Mouse (Mus musculus): Measurements from ENCODE around the gene Hist1h3f. TPM values are rescaled to one million over a fixed set of nuclear protein-coding genes. Genes with fewer than 3 reads are reported as not detected.

The Hist1h3f gene
- total RNA-seq, 2 experiments from 2014 or later = 12.7 to 51.2 TPM

- peak; percentile 41 for ATAC-seq (replicated peaks; ENCODE audit: low FRiP score, poor library complexity, severe bottlenecking)
Observed at GRCm38 (mm10) chr13:23516822-23517602, 26.8 kb upstream of the Hist1h3f start.

- ATAC-seq (replicated peaks; ENCODE audit: low FRiP score, poor library complexity, severe bottlenecking) = peak; percentile 65
Observed at GRCm38 (mm10) chr13:23517603-23518294, 26.1 kb upstream of the Hist1h3f start.

GRCm38 (mm10) chr13:23518295-23518603 is 25.6 kb upstream of the Hist1h3f start:
- ATAC-seq (replicated peaks; ENCODE audit: low FRiP score, poor library complexity, severe bottlenecking) = peak; percentile 26

GRCm38 (mm10) chr13:23518885-23519284 is 25.0 kb upstream of the Hist1h3f start:
- ATAC-seq (replicated peaks; ENCODE audit: low FRiP score, poor library complexity, severe bottlenecking) = peak; percentile 60

GRCm38 (mm10) chr13:23519416-23519815 is 24.4 kb upstream of the Hist1h3f start:
- ATAC-seq (replicated peaks; ENCODE audit: low FRiP score, poor library complexity, severe bottlenecking) = peak; percentile 43

- no peak for ATAC-seq (replicated peaks; ENCODE audit: low FRiP score, poor library complexity, severe bottlenecking)
Observed at GRCm38 (mm10) chr13:23521703-23522102, 22.1 kb upstream of the Hist1h3f start.

- ATAC-seq (replicated peaks; ENCODE audit: low FRiP score, poor library complexity, severe bottlenecking) = no peak
Observed at GRCm38 (mm10) chr13:23523976-23524375, 19.9 kb upstream of the Hist1h3f start.

GRCm38 (mm10) chr13:23524654-23525053 is 19.2 kb upstream of the Hist1h3f start:
- ATAC-seq (replicated peaks; ENCODE audit: low FRiP score, poor library complexity, severe bottlenecking) = peak; percentile 73

- no peak for ATAC-seq (replicated peaks; ENCODE audit: low FRiP score, poor library complexity, severe bottlenecking)
Observed at GRCm38 (mm10) chr13:23525901-23526300, 18.0 kb upstream of the Hist1h3f start.

- ATAC-seq (replicated peaks; ENCODE audit: low FRiP score, poor library complexity, severe bottlenecking) = peak; percentile 54
Observed at GRCm38 (mm10) chr13:23526312-23526711, 17.5 kb upstream of the Hist1h3f start.

GRCm38 (mm10) chr13:23529005-23529404 is 14.8 kb upstream of the Hist1h3f start:
- ATAC-seq (replicated peaks; ENCODE audit: low FRiP score, poor library complexity, severe bottlenecking) = no peak

GRCm38 (mm10) chr13:23529480-23530165 is 14.2 kb upstream of the Hist1h3f start:
- no peak for ATAC-seq (replicated peaks; ENCODE audit: low FRiP score, poor library complexity, severe bottlenecking)

GRCm38 (mm10) chr13:23530181-23530900 is 13.5 kb upstream of the Hist1h3f start:
- ATAC-seq (replicated peaks; ENCODE audit: low FRiP score, poor library complexity, severe bottlenecking) = no peak

- peak; percentile 58 for ATAC-seq (replicated peaks; ENCODE audit: low FRiP score, poor library complexity, severe bottlenecking)
Observed at GRCm38 (mm10) chr13:23530901-23531875, 12.7 kb upstream of the Hist1h3f start, which contains the start of gene Hist1h4h. Hist1h4h (plus strand) TSS chr13:23531050.

- ATAC-seq (replicated peaks; ENCODE audit: low FRiP score, poor library complexity, severe bottlenecking) = no peak
Observed at GRCm38 (mm10) chr13:23532262-23533075, 11.4 kb upstream of the Hist1h3f start.

GRCm38 (mm10) chr13:23533560-23534367 is 10.1 kb upstream of the Hist1h3f start, which contains the start of gene Hist1h2af:
Hist1h2af (plus strand) TSS chr13:23533906.
- peak; percentile 49 for ATAC-seq (replicated peaks; ENCODE audit: low FRiP score, poor library complexity, severe bottlenecking)
